Mouse (Mus musculus) E14TG2a.4 (cell line): ENCODE results near the gene Ntng2.

Experiments used
- H3K27me3 ChIP-seq: 2 replicates; pipeline ENCODE4 v1.6.1; 2014; ENCODE audit warnings: low read length, control low read depth; ENCODE audit not compliant: insufficient read depth
- H3K36me3 ChIP-seq: 2 replicates; pipeline ENCODE4 v1.6.1; 2014; ENCODE audit warnings: low read length, control low read depth; ENCODE audit not compliant: insufficient read depth
- H3K4me1 ChIP-seq: replicated peaks from 2 replicates; pipeline ENCODE4 v1.6.1; 2014; ENCODE audit warnings: low read depth, low read length, control low read depth
- H3K4me3 ChIP-seq: replicated peaks from 2 replicates; pipeline ENCODE4 v1.5.1; 2014; ENCODE audit warnings: mild to moderate bottlenecking, low read length
- H3K9me3 ChIP-seq: 2 replicates; pipeline ENCODE4 v1.6.1; 2014; ENCODE audit warnings: low read length, control low read depth
- CTCF ChIP-seq: conservative IDR thresholded peaks from 2 replicates; pipeline ENCODE4 v1.5.1; 2014; ENCODE audit warnings: low read length
- NANOG ChIP-seq: IDR thresholded peaks from 2 replicates; pipeline ENCODE4 v1.6.1; 2014; ENCODE audit warnings: borderline replicate concordance, low read length, mixed read lengths
- POU5F1 ChIP-seq: IDR thresholded peaks from 2 replicates; pipeline ENCODE4 v1.6.1; 2014; ENCODE audit warnings: low read length, borderline replicate concordance

Ntng2 gene

GRCm38 (mm10) chr2:29206156-29206555, 46.6 kb downstream of the Ntng2 start:
- H3K4me1 ChIP-seq: peaks cover 8% of the 10 kb centered on the region
- no peak for TF ChIP-seq CTCF
- no peak for TF ChIP-seq POU5F1
- no peak for TF ChIP-seq NANOG
- no peaks in the 10 kb centered on the region for H3K36me3 ChIP-seq
- no peak overlapping the region for H3K4me3 ChIP-seq
- H3K27me3 ChIP-seq: peaks cover 20% of the 10 kb centered on the region
- no peaks in the 10 kb centered on the region for H3K9me3 ChIP-seq

- H3K9me3 ChIP-seq: no peaks in the 10 kb centered on the region
- TF ChIP-seq POU5F1: no peak
- no peak for TF ChIP-seq CTCF
- TF ChIP-seq NANOG: no peak
Observed at GRCm38 (mm10) chr2:29201223-29201955, 51.4 kb downstream of the Ntng2 start.

GRCm38 (mm10) chr2:29199909-29200308, 52.9 kb downstream of the Ntng2 start:
- Histone ChIP-seq H3K4me1 (peaks cover 17% of the 10 kb centered on the region), H3K4me3 (no peak overlapping the region), H3K27me3 (peaks cover 55% of the 10 kb centered on the region), H3K36me3 (no peaks in the 10 kb centered on the region), H3K9me3 (no peaks in the 10 kb centered on the region)
- TF ChIP-seq CTCF (peak; percentile 53), NANOG (no peak)

More at GRCm38 (mm10) chr2:29201223-29201955, 51.4 kb downstream of the Ntng2 start:
- Histone ChIP-seq H3K4me3 (no peak overlapping the region), H3K36me3 (no peaks in the 10 kb centered on the region), H3K27me3 (peaks cover 47% of the 10 kb centered on the region), H3K4me1 (peaks cover 7% of the 10 kb centered on the region)

GRCm38 (mm10) chr2:29198446-29198845, 54.4 kb downstream of the Ntng2 start:
- no peaks in the 10 kb centered on the region for H3K36me3 ChIP-seq
- no peak for TF ChIP-seq NANOG
- TF ChIP-seq POU5F1: no peak
- no peak for TF ChIP-seq CTCF
- no peak overlapping the region for H3K4me3 ChIP-seq
- no peaks in the 10 kb centered on the region for H3K9me3 ChIP-seq
- H3K4me1 ChIP-seq: peaks cover 27% of the 10 kb centered on the region
- peaks cover 60% of the 10 kb centered on the region for H3K27me3 ChIP-seq

DNA sequence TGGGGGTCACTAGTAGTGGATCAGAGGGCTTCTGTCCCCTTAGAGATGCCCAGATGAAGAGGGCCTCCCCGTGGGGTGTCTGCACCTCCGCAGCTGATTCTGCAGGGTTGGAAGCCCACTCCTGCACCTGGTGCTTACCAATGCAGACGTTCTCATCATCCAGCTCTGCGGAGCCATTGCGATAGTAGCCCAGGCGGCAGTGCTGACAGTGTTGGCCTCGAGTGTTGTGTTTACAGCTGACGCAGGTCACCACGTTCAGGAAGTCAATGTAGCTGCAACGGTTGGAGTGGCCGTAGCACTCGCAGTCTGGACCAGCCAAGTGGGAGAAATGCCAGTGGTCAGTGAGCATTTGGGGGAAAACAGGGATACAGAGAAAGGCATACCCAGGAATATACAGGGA, 56.0 kb downstream of the Ntng2 start:
- Histone ChIP-seq H3K9me3 (no peaks in the 10 kb centered on the region), H3K4me1 (peaks cover 29% of the 10 kb centered on the region), H3K27me3 (peaks cover 75% of the 10 kb centered on the region), H3K4me3 (no peak overlapping the region), H3K36me3 (no peaks in the 10 kb centered on the region)
- TF ChIP-seq CTCF (no peak), POU5F1 (no peak), NANOG (no peak)

GRCm38 (mm10) chr2:29194547-29195463, 58.0 kb downstream of the Ntng2 start:
- H3K27me3 ChIP-seq: peaks cover 87% of the 10 kb centered on the region
- H3K36me3 ChIP-seq: no peaks in the 10 kb centered on the region
- H3K9me3 ChIP-seq: no peaks in the 10 kb centered on the region
- H3K4me1 ChIP-seq: peaks cover 29% of the 10 kb centered on the region
- peak; percentile 31 for TF ChIP-seq CTCF
- TF ChIP-seq NANOG: no peak
- TF ChIP-seq POU5F1: no peak
- H3K4me3 ChIP-seq: peak overlapping the region; percentile 84

DNA sequence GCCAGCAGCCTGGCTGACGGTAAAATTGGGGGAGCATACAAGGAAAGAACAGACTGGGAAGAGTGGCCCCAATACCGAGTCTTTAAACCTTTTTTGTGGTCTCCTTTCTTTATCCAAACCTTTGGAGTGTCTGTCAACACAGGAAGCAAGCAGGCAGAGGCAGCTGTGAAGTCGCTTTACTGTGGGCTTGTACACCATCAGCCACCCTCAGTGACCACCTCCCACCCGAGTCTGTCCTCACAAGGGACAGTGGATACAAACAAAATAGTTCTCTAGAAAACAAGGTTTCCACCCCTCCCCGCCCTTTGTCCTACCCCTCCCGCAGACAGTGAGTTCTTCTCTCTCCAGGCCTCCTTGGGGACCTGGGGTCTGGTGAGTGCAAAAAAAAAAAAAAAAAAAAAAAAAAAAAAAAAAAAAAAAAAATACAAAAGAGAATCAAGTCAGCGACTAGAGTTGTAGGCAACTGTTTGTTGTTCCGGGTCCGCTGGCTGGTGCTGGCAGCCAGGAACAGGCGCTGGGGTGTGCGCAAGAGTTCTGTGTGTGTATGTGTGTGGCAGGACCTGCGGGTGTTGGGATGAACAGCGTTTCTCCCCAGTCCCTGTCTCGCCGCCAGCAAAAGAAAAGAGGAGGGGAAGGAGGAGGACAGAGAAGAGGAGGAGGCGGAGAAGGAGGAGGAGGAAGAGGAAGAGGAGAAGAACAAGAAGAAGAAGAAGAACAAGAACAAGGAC, 58.8 kb downstream of the Ntng2 start:
- Histone ChIP-seq H3K9me3 (no peaks in the 10 kb centered on the region), H3K27me3 (peaks cover 85% of the 10 kb centered on the region), H3K4me1 (peaks cover 29% of the 10 kb centered on the region), H3K4me3 (peak overlapping the region; percentile 84), H3K36me3 (no peaks in the 10 kb centered on the region)
- TF ChIP-seq POU5F1: no peak
- no peak for TF ChIP-seq CTCF
- no peak for TF ChIP-seq NANOG

- Histone ChIP-seq H3K36me3 (no peaks in the 10 kb centered on the region), H3K9me3 (no peaks in the 10 kb centered on the region), H3K27me3 (peaks cover 75% of the 10 kb centered on the region), H3K4me3 (no peak overlapping the region), H3K4me1 (peaks cover 29% of the 10 kb centered on the region)
- no peak for TF ChIP-seq POU5F1
- no peak for TF ChIP-seq NANOG
- peak; percentile 26 for TF ChIP-seq CTCF
Observed at GRCm38 (mm10) chr2:29192629-29193278, 60.1 kb downstream of the Ntng2 start.
